11 mouse cellular contexts compared by ENCODE assay signal in the genomic region with DNA sequence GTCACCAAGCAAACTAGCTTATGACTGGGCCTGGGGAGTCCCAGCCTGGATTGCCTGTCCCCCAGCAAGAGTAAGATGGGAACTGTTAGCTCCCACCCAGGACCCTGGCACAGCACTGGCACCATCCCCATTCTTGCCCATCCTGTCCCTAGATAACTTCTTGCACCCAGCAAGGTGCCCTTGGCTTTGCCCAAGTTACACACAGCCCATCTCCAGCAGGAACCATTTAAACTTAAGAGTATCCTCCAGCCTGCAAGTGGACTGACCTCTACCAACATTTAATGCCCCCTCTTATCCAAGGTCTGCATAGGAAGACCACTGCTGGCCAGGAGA. TPM values are rescaled to one million over a fixed set of nuclear protein-coding genes. Genes with fewer than 3 reads are reported as not detected.
DNase-seq lines count a peak whose midpoint lies in the region; ATAC-seq lines count a peak whose summit lies in the region.
"Had no signal": no experiment of that assay in that cellular context is flagged by ENCODE, and none has a peak within 500 bp of the region (broad histone marks: within the 10 kb centered on the region; RNA-seq: fewer than 3 reads in every experiment).

No protein-coding gene starts in this region.

- no peak for ATAC-seq in embryonic facial prominence, embryonic 11.5 days (replicated peaks; ENCODE audit: insufficient number of reproducible peaks, low FRiP score, low TSS enrichment, low read depth)
- no peak for ATAC-seq in hindbrain, embryonic 14.5 days (ENCODE audit: low FRiP score)
- ATAC-seq in midbrain, embryonic 16.5 days, result no peak

- H3K4me2 ChIP-seq in embryonic facial prominence, embryonic 11.5 days (ENCODE audit: low read depth, low read length), result peak overlapping the region; percentile 25; the same call in 1 of the 2 replicates
- peak overlapping the region; percentile 95 for H3K4me2 ChIP-seq in hindbrain, embryonic 14.5 days (replicated peaks)
- peak overlapping the region; percentile 91 for H3K4me2 ChIP-seq in midbrain, embryonic 16.5 days (ENCODE audit: low read length)

- H3K27ac ChIP-seq in heart, embryonic 10.5 days, result no peak overlapping the region
- H3K27ac ChIP-seq in embryonic facial prominence, embryonic 11.5 days (replicated peaks; ENCODE audit: low read depth, low read length), result no peak overlapping the region
- H3K27ac ChIP-seq in hindbrain, embryonic 14.5 days, result peak overlapping the region; percentile 98
- H3K27ac ChIP-seq in midbrain, embryonic 16.5 days (ENCODE audit: low read length), result peak overlapping the region; percentile 97
- H3K27ac ChIP-seq: kidney, postnatal 0 days had no signal

- H3K9me3 ChIP-seq in heart, embryonic 10.5 days, result no peaks in the 10 kb centered on the region
- no peaks in the 10 kb centered on the region for H3K9me3 ChIP-seq in embryonic facial prominence, embryonic 11.5 days (replicated peaks; ENCODE audit: control insufficient read depth, low read length)
- no peaks in the 10 kb centered on the region for H3K9me3 ChIP-seq in hindbrain, embryonic 14.5 days (ENCODE audit: control insufficient read depth, low read length)
- H3K9me3 ChIP-seq in midbrain, embryonic 16.5 days (replicated peaks; ENCODE audit: control insufficient read depth, low read length, poor library complexity, severe bottlenecking), result no peaks in the 10 kb centered on the region

- H3K36me3 ChIP-seq in heart, embryonic 10.5 days, result no peaks in the 10 kb centered on the region; the same call in 1 of the 2 replicates
- H3K36me3 ChIP-seq in embryonic facial prominence, embryonic 11.5 days (replicated peaks; ENCODE audit: control insufficient read depth, insufficient read depth, low read depth, low read length), result no peaks in the 10 kb centered on the region
- H3K36me3 ChIP-seq in hindbrain, embryonic 14.5 days (replicated peaks; ENCODE audit: control insufficient read depth, insufficient read depth), result peaks cover 33% of the 10 kb centered on the region
- H3K36me3 ChIP-seq in midbrain, embryonic 16.5 days (ENCODE audit: control insufficient read depth, insufficient read depth, low read length), result peaks cover 10% of the 10 kb centered on the region

- H3K4me1 ChIP-seq in heart, embryonic 10.5 days, result peaks cover 43% of the 10 kb centered on the region
- H3K4me1 ChIP-seq in embryonic facial prominence, embryonic 11.5 days (ENCODE audit: control insufficient read depth, insufficient read depth, low read length), result no peaks in the 10 kb centered on the region; the same call in none of the 2 replicates
- H3K4me1 ChIP-seq in hindbrain, embryonic 14.5 days (replicated peaks; ENCODE audit: control insufficient read depth, insufficient read depth, low read length), result peaks cover 51% of the 10 kb centered on the region
- H3K4me1 ChIP-seq in midbrain, embryonic 16.5 days (ENCODE audit: control insufficient read depth, insufficient read depth, low read length), result peaks cover 34% of the 10 kb centered on the region

- peak overlapping the region; percentile 29; the same call in 1 of the 2 replicates for H3K9ac ChIP-seq in embryonic facial prominence, embryonic 11.5 days (replicated peaks; ENCODE audit: low read length)
- H3K9ac ChIP-seq in hindbrain, embryonic 14.5 days, result peak overlapping the region; percentile 94
- peak overlapping the region; percentile 91 for H3K9ac ChIP-seq in midbrain, embryonic 16.5 days (ENCODE audit: low read depth, low read length)

- H3K27me3 ChIP-seq in heart, embryonic 10.5 days (ENCODE audit: insufficient read depth, poor library complexity, severe bottlenecking), result peaks cover 76% of the 10 kb centered on the region
- H3K27me3 ChIP-seq in embryonic facial prominence, embryonic 11.5 days (ENCODE audit: control insufficient read depth, insufficient read depth, low read length), result peaks cover 13% of the 10 kb centered on the region
- no peaks in the 10 kb centered on the region for H3K27me3 ChIP-seq in hindbrain, embryonic 14.5 days (ENCODE audit: control insufficient read depth, insufficient read depth, low read length)
- no peaks in the 10 kb centered on the region for H3K27me3 ChIP-seq in midbrain, embryonic 16.5 days (ENCODE audit: control insufficient read depth, insufficient read depth, low read depth, low read length)

- DNase-seq in heart, embryonic 10.5 days (ENCODE audit: low spot score), result no peak
- DNase-seq in heart, postnatal 4 days, result no peak
- DNase-seq in embryonic facial prominence, embryonic 11.5 days (ENCODE audit: low spot score), result no peak
- no peak for DNase-seq in hindbrain, embryonic 14.5 days (ENCODE audit: low spot score)
- no peak for DNase-seq in spleen, postnatal 14 days (ENCODE audit: low spot score in 2 of 2)
- no peak for DNase-seq in liver
- no peak for DNase-seq in gastrocnemius, adult 8-10 months (ENCODE audit: low spot score in 2 of 2)

- H3K4me3 ChIP-seq in heart, embryonic 10.5 days, result peak overlapping the region; percentile 57
- peak overlapping the region; percentile 37 for H3K4me3 ChIP-seq in embryonic facial prominence, embryonic 11.5 days (ENCODE audit: low read depth, low read length)
- peak overlapping the region; percentile 75 for H3K4me3 ChIP-seq in hindbrain, embryonic 14.5 days (replicated peaks; ENCODE audit: low read length)
- H3K4me3 ChIP-seq in midbrain, embryonic 16.5 days (ENCODE audit: low read depth, low read length), result peak overlapping the region; percentile 54

RNA-seq across cellular contexts. Expression of a gene that starts 1.3 kb away (rescaled TPM):
- polyA plus RNA-seq in heart, embryonic 10.5 days (2016; fragmentation: Nextera tagmentation; extraction: Ambion mirVana), result 2.4 and 2.9 TPM in 2 replicates
- 1 to 10 TPM; 1.7 to 2.5 TPM for total RNA-seq in heart, postnatal 4 days (2021)
- polyA plus RNA-seq in embryonic facial prominence, embryonic 11.5 days (2014; fragmentation: Nextera tagmentation; extraction: Ambion mirVana), result 9.2 and 9.9 TPM in 2 replicates
- 75.2 and 75.9 TPM in 2 replicates for polyA plus RNA-seq in hindbrain, embryonic 14.5 days (2014; fragmentation: Nextera tagmentation; extraction: Ambion mirVana)
- 85.0 and 89.0 TPM in 2 replicates for polyA plus RNA-seq in midbrain, embryonic 16.5 days (2015; fragmentation: Nextera tagmentation; extraction: Ambion mirVana)
- total RNA-seq in gastrocnemius, adult 8-10 months (2022), result under 1 TPM; 0.08 to 0.22 (median 0.15) TPM

RNA-seq across cellular contexts. Expression of a gene that starts 21.3 kb away (rescaled TPM):
- 72.1 and 73.8 TPM in 2 replicates for polyA plus RNA-seq in heart, embryonic 10.5 days (2016; fragmentation: Nextera tagmentation; extraction: Ambion mirVana)
- total RNA-seq in heart, postnatal 4 days (2021), result 100 to 1,000 TPM; 105 to 108 TPM
- 33.0 and 33.5 TPM in 2 replicates for polyA plus RNA-seq in embryonic facial prominence, embryonic 11.5 days (2014; fragmentation: Nextera tagmentation; extraction: Ambion mirVana)
- 25.7 and 26.5 TPM in 2 replicates for polyA plus RNA-seq in hindbrain, embryonic 14.5 days (2014; fragmentation: Nextera tagmentation; extraction: Ambion mirVana)
- 29.0 and 29.1 TPM in 2 replicates for polyA plus RNA-seq in midbrain, embryonic 16.5 days (2015; fragmentation: Nextera tagmentation; extraction: Ambion mirVana)
- 10 to 100 TPM; 53.8 to 63.0 (median 61.0) TPM for total RNA-seq in gastrocnemius, adult 8-10 months (2022)

RNA-seq across cellular contexts. Expression of a gene that starts 33.9 kb away (rescaled TPM):
- polyA plus RNA-seq in heart, embryonic 10.5 days (2016; fragmentation: Nextera tagmentation; extraction: Ambion mirVana), result not detected in 2 replicates
- not detected for total RNA-seq in heart, postnatal 4 days (2021)
- not detected in 2 replicates for polyA plus RNA-seq in embryonic facial prominence, embryonic 11.5 days (2014; fragmentation: Nextera tagmentation; extraction: Ambion mirVana)
- polyA plus RNA-seq in hindbrain, embryonic 14.5 days (2014; fragmentation: Nextera tagmentation; extraction: Ambion mirVana), result not detected in 2 replicates
- polyA plus RNA-seq in midbrain, embryonic 16.5 days (2015; fragmentation: Nextera tagmentation; extraction: Ambion mirVana), result not detected in 2 replicates
- total RNA-seq in gastrocnemius, adult 8-10 months (2022), result not detected
- polyA plus RNA-seq: kidney, postnatal 0 days; lung, adult 2 months; urinary bladder, adult 2 months had no signal

RNA-seq across cellular contexts. Expression of a gene that starts 53.8 kb away (rescaled TPM):
- polyA plus RNA-seq in heart, embryonic 10.5 days (2016; fragmentation: Nextera tagmentation; extraction: Ambion mirVana), result 1.3 and 2.5 TPM in 2 replicates
- 1 to 10 TPM; 3.6 to 3.7 TPM for total RNA-seq in heart, postnatal 4 days (2021)
- polyA plus RNA-seq in embryonic facial prominence, embryonic 11.5 days (2014; fragmentation: Nextera tagmentation; extraction: Ambion mirVana), result 4.9 and 5.6 TPM in 2 replicates
- 22.1 and 26.7 TPM in 2 replicates for polyA plus RNA-seq in hindbrain, embryonic 14.5 days (2014; fragmentation: Nextera tagmentation; extraction: Ambion mirVana)
- 12.3 and 13.1 TPM in 2 replicates for polyA plus RNA-seq in midbrain, embryonic 16.5 days (2015; fragmentation: Nextera tagmentation; extraction: Ambion mirVana)
- 1 to 10 TPM in 1 of 4 experiments, under 1 TPM in 3; 0.54 to 1.5 (median 0.69) TPM for total RNA-seq in gastrocnemius, adult 8-10 months (2022)

RNA-seq across cellular contexts. Expression of a gene that starts 57.9 kb away (rescaled TPM):
- polyA plus RNA-seq in heart, embryonic 10.5 days (2016; fragmentation: Nextera tagmentation; extraction: Ambion mirVana), result 86.1 and 108 TPM in 2 replicates
- 10 to 100 TPM; 31.8 to 34.1 TPM for total RNA-seq in heart, postnatal 4 days (2021)
- 81.6 and 90.7 TPM in 2 replicates for polyA plus RNA-seq in embryonic facial prominence, embryonic 11.5 days (2014; fragmentation: Nextera tagmentation; extraction: Ambion mirVana)
- polyA plus RNA-seq in hindbrain, embryonic 14.5 days (2014; fragmentation: Nextera tagmentation; extraction: Ambion mirVana), result 89.0 and 89.4 TPM in 2 replicates
- 81.4 and 84.3 TPM in 2 replicates for polyA plus RNA-seq in midbrain, embryonic 16.5 days (2015; fragmentation: Nextera tagmentation; extraction: Ambion mirVana)
- total RNA-seq in gastrocnemius, adult 8-10 months (2022), result 10 to 100 TPM; 21.1 to 33.3 (median 27.3) TPM

Comparison
In these comparisons a context has a peak if more than half of its experiments do, and no peak if none do; other contexts are left out.
1. H3K27ac ChIP-seq: peak in hindbrain, embryonic 14.5 days (single experiment) and midbrain, embryonic 16.5 days (single experiment); none in heart, embryonic 10.5 days (single experiment) and embryonic facial prominence, embryonic 11.5 days (single experiment).
2. H3K4me2 ChIP-seq: peak in every context shown above with its lines; median percentile 95 in hindbrain, embryonic 14.5 days; 91 in midbrain, embryonic 16.5 days; 25 in embryonic facial prominence, embryonic 11.5 days.
3. H3K9ac ChIP-seq: peak in every context shown above with its lines; median percentile 94 in hindbrain, embryonic 14.5 days; 91 in midbrain, embryonic 16.5 days; 29 in embryonic facial prominence, embryonic 11.5 days.
4. Peak in every context shown above with its lines, with median percentiles within 50 percentile points of each other: H3K4me3 ChIP-seq.